Comparison of ENCODE assay signal across 8 mouse cellular contexts in the genomic region with DNA sequence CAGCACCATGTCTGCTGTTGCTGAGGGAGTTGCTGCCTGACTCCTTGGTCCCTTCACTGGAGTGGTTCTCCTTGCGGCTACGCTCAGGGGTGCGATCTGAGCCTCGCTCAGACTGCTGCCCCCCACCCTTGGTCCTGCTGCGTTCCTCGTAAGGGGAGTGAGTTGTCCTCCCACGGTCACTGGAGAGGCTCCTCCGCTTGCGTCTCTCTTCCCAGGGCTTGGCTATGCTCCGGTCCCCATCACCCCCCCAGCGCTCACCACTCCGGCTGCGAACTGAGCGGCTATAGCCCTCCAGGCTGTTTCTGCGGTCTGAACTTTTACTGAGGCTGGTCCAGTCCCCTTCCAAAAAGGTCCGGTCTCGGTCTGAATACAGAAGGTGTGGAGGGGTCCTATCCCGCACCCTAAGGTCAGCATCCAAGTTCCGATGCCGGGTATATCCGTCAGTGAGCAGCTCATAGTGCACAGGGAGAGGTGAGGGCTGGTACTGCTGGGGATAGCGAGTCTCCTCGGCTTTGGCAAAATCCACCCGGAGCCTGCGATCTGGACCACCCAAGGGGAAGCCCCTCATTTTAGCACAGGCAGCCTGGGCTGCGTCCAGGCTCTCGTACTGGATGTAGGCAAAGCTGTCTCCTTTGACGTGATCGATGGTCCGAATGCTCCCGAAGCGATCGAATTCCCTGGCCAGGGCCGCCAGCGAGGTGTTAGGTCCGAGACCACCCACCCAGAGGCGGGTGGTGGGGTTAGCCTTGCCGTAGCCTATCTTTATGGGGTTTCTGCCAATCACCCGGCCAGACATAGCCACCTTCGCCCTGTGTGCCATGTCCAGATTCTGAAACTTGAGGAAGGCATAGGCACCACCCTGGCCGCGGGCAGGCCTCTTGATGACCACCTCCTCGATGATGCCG. TPM values are rescaled to one million over a fixed set of nuclear protein-coding genes. Genes with fewer than 3 reads are reported as not detected.
DNase-seq lines count a peak whose midpoint lies in the region; ATAC-seq and TF ChIP-seq lines count a peak whose summit lies in the region.

No protein-coding gene starts in this region.

- H3K9ac ChIP-seq in neural tube, embryonic 14.5 days (replicated peaks; ENCODE audit: low read depth, low read length) = peak overlapping the region; percentile 99

- H3K4me1 ChIP-seq in bone marrow, adult 2 months (ENCODE audit: control insufficient read depth, insufficient read depth, low read length) = peaks cover 2% of the 10 kb centered on the region; the same call in 1 of the 2 replicates
- peaks cover 78% of the 10 kb centered on the region for H3K4me1 ChIP-seq in forebrain, embryonic 10.5 days
- peaks cover 43% of the 10 kb centered on the region for H3K4me1 ChIP-seq in neural tube, embryonic 14.5 days (ENCODE audit: control insufficient read depth, insufficient read depth, low read length)

- H3K36me3 ChIP-seq in forebrain, embryonic 10.5 days (replicated peaks) = peaks cover 88% of the 10 kb centered on the region
- peaks cover 53% of the 10 kb centered on the region for H3K36me3 ChIP-seq in neural tube, embryonic 14.5 days (ENCODE audit: control insufficient read depth, insufficient read depth, low read length)

- H3K27me3 ChIP-seq in forebrain, embryonic 10.5 days (ENCODE audit: poor library complexity, severe bottlenecking) = no peaks in the 10 kb centered on the region
- no peaks in the 10 kb centered on the region for H3K27me3 ChIP-seq in neural tube, embryonic 14.5 days (ENCODE audit: control insufficient read depth, insufficient read depth, low read length)

- WGBS in bone marrow, adult 2 months = 80% methylated on average over 44 of the region's 44 CpGs
- 36% methylated on average over 44 of the region's 44 CpGs for WGBS in forebrain, embryonic 10.5 days
- WGBS in neural tube, embryonic 14.5 days = 22% methylated on average over 44 of the region's 44 CpGs

- TF ChIP-seq CTCF in layer of hippocampus, adult 2 months (conservative IDR thresholded peaks at IDR 0.05) = no peak
- no peak for TF ChIP-seq CTCF in bone marrow, adult 2 months (IDR thresholded peaks at IDR 0.05; ENCODE audit: control insufficient read depth, insufficient read depth, low read length)

- peak overlapping the region; percentile 79 for H3K4me3 ChIP-seq in layer of hippocampus, adult 2 months
- H3K4me3 ChIP-seq in bone marrow, adult 2 months (replicated peaks; ENCODE audit: control insufficient read depth, low read depth, low read length) = peak overlapping the region; percentile 85
- H3K4me3 ChIP-seq in forebrain, embryonic 10.5 days = peak overlapping the region; percentile 95
- H3K4me3 ChIP-seq in neural tube, embryonic 14.5 days (ENCODE audit: low read depth, low read length) = peak overlapping the region; percentile 93

- TF ChIP-seq POLR2A in bone marrow, adult 2 months (IDR thresholded peaks at IDR 0.05; ENCODE audit: borderline replicate concordance, control insufficient read depth, low read depth, low read length) = no peak

- no peak for ATAC-seq in neural tube, embryonic 14.5 days (ENCODE audit: low read depth)

- peak overlapping the region; percentile 86 for H3K27ac ChIP-seq in layer of hippocampus, adult 2 months
- peak overlapping the region; percentile 75; the same call in 1 of the 2 replicates for H3K27ac ChIP-seq in bone marrow, adult 2 months (ENCODE audit: control insufficient read depth, insufficient read depth, low read depth, low read length, poor library complexity)
- peak overlapping the region; percentile 99 for H3K27ac ChIP-seq in forebrain, embryonic 10.5 days
- no peak overlapping the region for H3K27ac ChIP-seq in neural tube, embryonic 14.5 days (ENCODE audit: low read depth, low read length)

- no peaks in the 10 kb centered on the region for H3K9me3 ChIP-seq in forebrain, embryonic 10.5 days
- no peaks in the 10 kb centered on the region for H3K9me3 ChIP-seq in neural tube, embryonic 14.5 days (ENCODE audit: control insufficient read depth, low read length)

- DNase-seq in layer of hippocampus, adult 2 months (ENCODE audit: low spot score in 2 of 2) = no peak
- no peak for DNase-seq in layer of hippocampus, adult 9-10 months (ENCODE audit: low spot score)
- DNase-seq in forebrain, embryonic 10.5 days (ENCODE audit: extremely low spot score, low spot score) = peak; percentile 38
- DNase-seq in kidney, postnatal 4 days = peak; percentile 26 to 45
- no peak for DNase-seq in left cerebral cortex, adult 11 months (ENCODE audit: low spot score)
- no peak for DNase-seq in layer of hippocampus, adult 9-11 months

- peak overlapping the region; percentile 99 for H3K4me2 ChIP-seq in neural tube, embryonic 14.5 days (ENCODE audit: low read depth, low read length)

RNA-seq across cellular contexts. Expression of gene Rbm15b, which starts 2.0 kb away (rescaled TPM):
- total RNA-seq in layer of hippocampus, adult 2 months (2021) = 10 to 100 TPM; 45.8 to 55.1 TPM
- 7.3 and 11.5 TPM in 2 replicates for polyA plus RNA-seq in bone marrow, adult 2 months (2011; ENCODE audit: insufficient read depth, insufficient read length, low replicate concordance, missing spikeins)
- 12.3 and 12.9 TPM in 2 replicates for polyA plus RNA-seq in forebrain, embryonic 10.5 days (2016; fragmentation: Nextera tagmentation; extraction: Ambion mirVana)
- polyA plus RNA-seq in neural tube, embryonic 14.5 days (2014; fragmentation: Nextera tagmentation; extraction: Ambion mirVana) = 20.0 and 22.1 TPM in 2 replicates

RNA-seq across cellular contexts. Expression of gene Manf, which starts 6.5 kb away (rescaled TPM):
- 100 to 1,000 TPM; 121 to 126 TPM for total RNA-seq in layer of hippocampus, adult 2 months (2021)
- 79.1 and 100 TPM in 2 replicates for polyA plus RNA-seq in bone marrow, adult 2 months (2011; ENCODE audit: insufficient read depth, insufficient read length, low replicate concordance, missing spikeins)
- polyA plus RNA-seq in forebrain, embryonic 10.5 days (2016; fragmentation: Nextera tagmentation; extraction: Ambion mirVana) = 249 and 277 TPM in 2 replicates
- 165 and 166 TPM in 2 replicates for polyA plus RNA-seq in neural tube, embryonic 14.5 days (2014; fragmentation: Nextera tagmentation; extraction: Ambion mirVana)

Comparison
In these comparisons a context has a peak if more than half of its experiments do, and no peak if none do; other contexts are left out.
1. DNase-seq: peak in forebrain, embryonic 10.5 days (single experiment) and kidney, postnatal 4 days (2 of 2); none in layer of hippocampus, adult 2 months (0 of 2), layer of hippocampus, adult 9-10 months (single experiment), left cerebral cortex, adult 11 months (single experiment) and layer of hippocampus, adult 9-11 months (single experiment).
2. Peak in every context shown above with its lines, with median percentiles within 50 percentile points of each other: H3K4me3 ChIP-seq.